Mouse (Mus musculus) bone marrow macrophage, adult 2 months (primary cell): Measurements from ENCODE around the gene Tmed10. TPM values are rescaled to one million over a fixed set of nuclear protein-coding genes. Genes with fewer than 3 reads are reported as not detected.

Experiments
- H3K27ac ChIP-seq: 2 replicates; pipeline ENCODE4 v1.5.1; 2012; ENCODE audit warnings: low read depth, low read length; ENCODE audit not compliant: insufficient read depth
- H3K4me1 ChIP-seq: 2 replicates; pipeline ENCODE4 v1.6.1; 2012; ENCODE audit warnings: low read length; ENCODE audit not compliant: control insufficient read depth, insufficient read depth
- H3K4me3 ChIP-seq: 2 replicates; pipeline ENCODE4 v1.5.1; 2012; ENCODE audit warnings: mild to moderate bottlenecking, low read length, moderate library complexity; ENCODE audit not compliant: insufficient read depth
- CTCF ChIP-seq: IDR thresholded peaks from 2 replicates; pipeline ENCODE4 v1.5.1; 2012; ENCODE audit warnings: low read depth, mild to moderate bottlenecking, low read length, moderate library complexity
- POLR2A ChIP-seq: IDR thresholded peaks from 2 replicates; pipeline ENCODE4 v1.6.1; 2012; ENCODE audit warnings: mild to moderate bottlenecking, low read depth, low read length, borderline replicate concordance
- polyA plus RNA-seq: library from polyadenylated mRNA; stranded (reverse); fragments of >200 nt; gene quantifications from 2 replicates; pipeline ENCODE4 v1.2.4, GENCODE M21; 2012; ENCODE audit not compliant: missing spikeins, insufficient read depth, insufficient read length

The Tmed10 gene
- polyA plus RNA-seq, 1 experiment, result 291 TPM

- TF ChIP-seq POLR2A, result no peak
- no peak for TF ChIP-seq CTCF
Measured at GRCm38 (mm10) chr12:85350407-85351232, 24.0 kb downstream of the Tmed10 start.

GRCm38 (mm10) chr12:85348338-85348737, 26.3 kb downstream of the Tmed10 start:
- peak overlapping the region; percentile 98 for H3K27ac ChIP-seq
- no peak overlapping the region for H3K4me3 ChIP-seq
- H3K4me1 ChIP-seq, result peaks cover 70% of the 10 kb centered on the region
- TF ChIP-seq POLR2A, result no peak
- no peak for TF ChIP-seq CTCF

More at GRCm38 (mm10) chr12:85350407-85351232, 24.0 kb downstream of the Tmed10 start:
- peaks cover 56% of the 10 kb centered on the region for H3K4me1 ChIP-seq
- H3K27ac ChIP-seq, result peak overlapping the region; percentile 70
- no peak overlapping the region for H3K4me3 ChIP-seq

GRCm38 (mm10) chr12:85347196-85347595, 27.5 kb downstream of the Tmed10 start:
- Histone ChIP-seq H3K27ac (peak overlapping the region; percentile 98), H3K4me3 (no peak overlapping the region), H3K4me1 (peaks cover 68% of the 10 kb centered on the region)
- no peak for TF ChIP-seq CTCF
- TF ChIP-seq POLR2A, result no peak

- no peak for TF ChIP-seq CTCF
- no peak for TF ChIP-seq POLR2A
- H3K27ac ChIP-seq, result peak overlapping the region; percentile 98
Measured at GRCm38 (mm10) chr12:85346374-85346773, 28.3 kb downstream of the Tmed10 start.

GRCm38 (mm10) chr12:85345559-85345958, 29.1 kb downstream of the Tmed10 start:
- no peak for TF ChIP-seq POLR2A
- TF ChIP-seq CTCF, result no peak
- H3K4me1 ChIP-seq, result peaks cover 65% of the 10 kb centered on the region
- no peak overlapping the region for H3K4me3 ChIP-seq
- H3K27ac ChIP-seq, result peak overlapping the region; percentile 98

More at GRCm38 (mm10) chr12:85346374-85346773, 28.3 kb downstream of the Tmed10 start:
- H3K4me3 ChIP-seq, result no peak overlapping the region
- H3K4me1 ChIP-seq, result peaks cover 65% of the 10 kb centered on the region

- no peak for TF ChIP-seq CTCF
- no peak for TF ChIP-seq POLR2A
- Histone ChIP-seq H3K4me3 (no peak overlapping the region), H3K4me1 (peaks cover 57% of the 10 kb centered on the region), H3K27ac (peak overlapping the region; percentile 98)
Measured at GRCm38 (mm10) chr12:85344252-85344651, 30.4 kb downstream of the Tmed10 start.

GRCm38 (mm10) chr12:85342310-85342709, 32.3 kb downstream of the Tmed10 start:
- no peak overlapping the region for H3K27ac ChIP-seq
- peaks cover 46% of the 10 kb centered on the region for H3K4me1 ChIP-seq
- H3K4me3 ChIP-seq, result no peak overlapping the region
- TF ChIP-seq POLR2A (no peak), CTCF (no peak)

- no peak overlapping the region for H3K4me3 ChIP-seq
- H3K27ac ChIP-seq, result peak overlapping the region; percentile 45; the same call in 1 of the 2 replicates
- TF ChIP-seq CTCF, result no peak
- TF ChIP-seq POLR2A, result no peak
- peaks cover 43% of the 10 kb centered on the region for H3K4me1 ChIP-seq
Measured at GRCm38 (mm10) chr12:85341131-85341530, 33.5 kb downstream of the Tmed10 start.

GRCm38 (mm10) chr12:85339947-85340346, 34.7 kb downstream of the Tmed10 start:
- H3K27ac ChIP-seq, result peak overlapping the region; percentile 93
- peak overlapping the region; percentile 91 for H3K4me3 ChIP-seq
- TF ChIP-seq CTCF, result no peak
- TF ChIP-seq POLR2A, result no peak
- peaks cover 38% of the 10 kb centered on the region for H3K4me1 ChIP-seq

GRCm38 (mm10) chr12:85339243-85339729, 35.4 kb downstream of the Tmed10 start, which contains the start of gene Nek9:
Nek9 (minus strand) TSS chr12:85339362.
- peaks cover 31% of the 10 kb centered on the region for H3K4me1 ChIP-seq
- TF ChIP-seq CTCF (no peak), POLR2A (no peak)
- peak within 1 kb of the TSS; percentile 93 for H3K27ac ChIP-seq
- peak within 1 kb of the TSS; percentile 91 for H3K4me3 ChIP-seq
